In genomic region chr2:77519341-77519740, GRCm38 (mm10) we compare ENCODE assay signal across 8 mouse cellular contexts.
A peak's percentile ranks its signal among the peaks of the same experiment; 100 is the strongest.
DNase-seq lines count a peak whose midpoint lies in the region; ATAC-seq and TF ChIP-seq lines count a peak whose summit lies in the region.

No protein-coding gene starts in this region.

- H3K27ac ChIP-seq in heart, adult 2 months: no peak overlapping the region
- H3K27ac ChIP-seq in hindbrain, embryonic 13.5 days: no peak overlapping the region
- no peak overlapping the region for H3K27ac ChIP-seq in limb, embryonic 13.5 days
- no peak overlapping the region for H3K27ac ChIP-seq in neural tube, embryonic 11.5 days (ENCODE audit: low read depth, low read length)

- H3K4me1 ChIP-seq in heart, adult 2 months (ENCODE audit: control insufficient read depth, insufficient read depth, low read length): no peaks in the 10 kb centered on the region
- H3K4me1 ChIP-seq in hindbrain, embryonic 13.5 days (replicated peaks): peaks cover 27% of the 10 kb centered on the region
- peaks cover 13% of the 10 kb centered on the region; the same call in 1 of the 2 replicates for H3K4me1 ChIP-seq in limb, embryonic 13.5 days
- no peaks in the 10 kb centered on the region; the same call in 1 of the 2 replicates for H3K4me1 ChIP-seq in neural tube, embryonic 11.5 days (ENCODE audit: control insufficient read depth, insufficient read depth, low read length)

- TF ChIP-seq EP300 in heart, adult 2 months (IDR thresholded peaks at IDR 0.05; ENCODE audit: insufficient read depth, low read depth, low read length): no peak

- H3K4me2 ChIP-seq in hindbrain, embryonic 13.5 days: peak overlapping the region; percentile 56
- H3K4me2 ChIP-seq in limb, embryonic 13.5 days (replicated peaks): peak overlapping the region; percentile 72
- H3K4me2 ChIP-seq in neural tube, embryonic 11.5 days (ENCODE audit: low read depth): peak overlapping the region; percentile 45

- no peaks in the 10 kb centered on the region for H3K36me3 ChIP-seq in heart, adult 2 months (ENCODE audit: control insufficient read depth, insufficient read depth, low read length)
- no peaks in the 10 kb centered on the region for H3K36me3 ChIP-seq in hindbrain, embryonic 13.5 days
- H3K36me3 ChIP-seq in limb, embryonic 13.5 days: no peaks in the 10 kb centered on the region
- no peaks in the 10 kb centered on the region for H3K36me3 ChIP-seq in neural tube, embryonic 11.5 days (ENCODE audit: control insufficient read depth, insufficient read depth, low read length)

- TF ChIP-seq CTCF in heart, adult 2 months (IDR thresholded peaks at IDR 0.05): no peak

- no peaks in the 10 kb centered on the region for H3K9me3 ChIP-seq in hindbrain, embryonic 13.5 days
- H3K9me3 ChIP-seq in limb, embryonic 13.5 days: no peaks in the 10 kb centered on the region
- H3K9me3 ChIP-seq in neural tube, embryonic 11.5 days (ENCODE audit: control insufficient read depth, low read length): no peaks in the 10 kb centered on the region; the same call in 1 of the 2 replicates

- intact Hi-C loops in heart, adult 2 months (cut with DNase I): loop anchor here (5.0 kb wide), 1 partner anchor 57 kb away; no protein-coding TSS in a partner anchor

- peak overlapping the region; percentile 16 for H3K9ac ChIP-seq in heart, adult 2 months (ENCODE audit: low read depth, low read length)
- peak overlapping the region; percentile 59 for H3K9ac ChIP-seq in hindbrain, embryonic 13.5 days
- 0 out of 2 replicates have a peak overlapping the region, but pooled peaks have one; percentile 40 for H3K9ac ChIP-seq in limb, embryonic 13.5 days
- H3K9ac ChIP-seq in neural tube, embryonic 11.5 days (ENCODE audit: low read length): 0 out of 2 replicates have a peak overlapping the region, but pooled peaks have one; percentile 26

- 2% methylated on average over 14 of the region's 14 CpGs for WGBS in heart, adult 2 months
- WGBS in hindbrain, embryonic 13.5 days: 1% methylated on average over 14 of the region's 14 CpGs
- under 1% methylated on average over 14 of the region's 14 CpGs for WGBS in limb, embryonic 13.5 days
- WGBS in neural tube, embryonic 11.5 days: 0% methylated on average over 14 of the region's 14 CpGs

- DNase-seq in heart, adult 2 months: no peak
- DNase-seq in heart, adult 9 months (ENCODE audit: low spot score in 2 of 2): no peak
- peak; percentile 56 for DNase-seq in embryo, embryonic 11 days
- no peak for DNase-seq in neural tube, embryonic 11.5 days (ENCODE audit: low spot score)
- no peak for DNase-seq in urinary bladder, postnatal 14 days (ENCODE audit: low spot score)
- DNase-seq in layer of hippocampus, postnatal 10 days (ENCODE audit: low spot score in 2 of 2): no peak

- TF ChIP-seq POLR2A in heart, adult 2 months (IDR thresholded peaks at IDR 0.05; ENCODE audit: insufficient read depth, low read depth, low read length): no peak

- H3K79me2 ChIP-seq in heart, adult 2 months (replicated peaks; ENCODE audit: control insufficient read depth, insufficient read depth, low read length): no peaks in the 10 kb centered on the region

- H3K27me3 ChIP-seq in heart, adult 2 months (ENCODE audit: control insufficient read depth, insufficient read depth, low read length): no peaks in the 10 kb centered on the region
- H3K27me3 ChIP-seq in hindbrain, embryonic 13.5 days: peaks cover 8% of the 10 kb centered on the region
- H3K27me3 ChIP-seq in limb, embryonic 13.5 days: peaks cover 5% of the 10 kb centered on the region; the same call in 1 of the 2 replicates
- no peaks in the 10 kb centered on the region for H3K27me3 ChIP-seq in neural tube, embryonic 11.5 days (ENCODE audit: control insufficient read depth, insufficient read depth, low read length)

- H3K4me3 ChIP-seq in heart, adult 2 months: peak overlapping the region; percentile 40
- H3K4me3 ChIP-seq in hindbrain, embryonic 13.5 days: peak overlapping the region; percentile 34
- H3K4me3 ChIP-seq in limb, embryonic 13.5 days: peak overlapping the region; percentile 47
- peak overlapping the region; percentile 23 for H3K4me3 ChIP-seq in neural tube, embryonic 11.5 days (ENCODE audit: low read depth, low read length)

- ATAC-seq in hindbrain, embryonic 13.5 days (ENCODE audit: low FRiP score): 0 out of 2 replicates have a peak, but pooled peaks have one; percentile 11
- no peak; the same call in 1 of the 2 replicates for ATAC-seq in limb, embryonic 13.5 days (ENCODE audit: low FRiP score, low read depth)
- ATAC-seq in neural tube, embryonic 11.5 days (ENCODE audit: insufficient read depth, low FRiP score, low TSS enrichment): no peak
